Mouse (Mus musculus) granulocyte monocyte progenitor cell, adult 5-6 weeks (primary cell): ENCODE data around the gene Dcpp3. TPM values are rescaled to one million over a fixed set of nuclear protein-coding genes. Genes with fewer than 3 reads are reported as not detected.
"Not testable (repeated sequence)": the region's sequence is repeated elsewhere in the genome, so short reads cannot be mapped to it uniquely, and the experiment has no call there.

Source experiments
- ATAC-seq: replicated peaks from 2 replicates; pipeline ENCODE4 v1.8.0; 2016; ENCODE audit warnings: mild to moderate bottlenecking, moderate TSS enrichment, inconsistent platforms; ENCODE audit not compliant: poor library complexity, severe bottlenecking
- total RNA-seq, 2 experiments: library from RNA; stranded (forward) in 1 of 2; stranded (reverse) in 1 of 2; fragments of 200-712, 200-1000 nt in 1 of 2; fragments of >200 nt in 1 of 2; fragmentation: Nextera tagmentation in 1 of 2; gene quantifications; 2 replicates each; pipeline ENCODE4 v1.2.3; 2014 to 2017

Dcpp3 gene
- not detected in 2 replicates for total RNA-seq (2014; fragmentation: Nextera tagmentation)
- not detected in 2 replicates for total RNA-seq (2017)

DNA sequence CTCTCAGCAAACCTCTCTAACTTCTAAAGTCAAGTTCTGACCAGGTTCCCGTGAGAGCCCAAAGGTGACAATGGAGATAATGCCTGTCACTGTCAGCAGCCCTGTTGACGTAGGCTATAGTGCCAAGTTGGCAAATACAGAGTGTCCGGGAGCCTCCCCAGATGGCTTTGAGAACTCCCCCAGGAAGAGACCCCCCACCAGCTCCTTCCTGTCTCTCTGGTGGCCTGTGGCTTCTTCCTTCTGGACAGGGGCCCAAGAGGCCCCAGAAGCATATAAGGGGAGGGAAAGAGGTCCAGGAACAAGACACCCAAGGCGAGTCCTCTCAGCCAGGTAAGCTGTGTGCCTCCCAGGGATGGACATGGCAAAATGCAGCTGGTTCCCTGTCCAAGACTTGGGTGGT, at the start of gene Dcpp3:
Gene Dcpp3, plus strand, starts transcription at position 301 of the 400 bp plus-strand sequence.
- not testable (repeated sequence) for ATAC-seq

DNA sequence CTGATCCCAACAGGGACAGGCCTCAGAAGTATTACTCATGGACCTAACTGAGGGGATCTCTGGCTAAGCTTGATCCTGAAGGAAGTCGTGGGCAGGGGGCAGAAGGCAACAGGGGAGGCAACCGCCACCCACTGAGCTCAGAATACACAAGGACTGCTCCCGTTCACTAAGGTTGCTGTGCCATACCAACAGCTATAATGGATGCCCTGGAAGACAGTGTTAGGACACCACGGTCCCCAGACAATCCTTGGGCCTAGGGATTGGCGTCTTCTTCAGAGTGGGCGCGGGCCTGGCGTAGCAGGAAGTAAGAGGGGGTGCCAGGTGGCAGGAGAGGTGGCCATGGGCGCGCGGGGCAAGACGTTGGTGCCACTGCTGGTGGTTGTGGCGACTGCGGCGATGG, 49.5 kb upstream of the Dcpp3 start, which contains the start of gene Prss21:
Gene Prss21, plus strand, starts transcription at position 301 of the 400 bp plus-strand sequence.
- 0 out of 2 replicates have a peak, but pooled peaks have one; percentile 3 for ATAC-seq

DNA sequence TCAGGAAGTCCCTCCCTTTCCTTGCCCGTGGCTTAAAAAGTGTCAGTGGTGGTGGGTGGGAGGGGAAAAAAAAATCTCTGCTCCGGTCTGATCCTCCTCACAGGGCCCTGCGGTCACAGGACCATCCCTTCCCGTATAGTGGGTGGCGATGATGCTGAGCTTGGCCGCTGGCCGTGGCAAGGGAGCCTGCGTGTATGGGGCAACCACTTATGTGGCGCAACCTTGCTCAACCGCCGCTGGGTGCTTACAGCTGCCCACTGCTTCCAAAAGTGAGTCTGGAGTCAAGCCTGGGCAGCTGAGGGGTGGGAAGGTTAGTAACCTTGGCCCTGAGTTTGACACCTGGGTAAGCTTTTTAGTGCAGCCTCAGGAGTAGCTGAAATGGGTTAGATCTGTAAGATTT, 48.7 kb upstream of the Dcpp3 start:
- ATAC-seq, result peak; percentile 99

DNA sequence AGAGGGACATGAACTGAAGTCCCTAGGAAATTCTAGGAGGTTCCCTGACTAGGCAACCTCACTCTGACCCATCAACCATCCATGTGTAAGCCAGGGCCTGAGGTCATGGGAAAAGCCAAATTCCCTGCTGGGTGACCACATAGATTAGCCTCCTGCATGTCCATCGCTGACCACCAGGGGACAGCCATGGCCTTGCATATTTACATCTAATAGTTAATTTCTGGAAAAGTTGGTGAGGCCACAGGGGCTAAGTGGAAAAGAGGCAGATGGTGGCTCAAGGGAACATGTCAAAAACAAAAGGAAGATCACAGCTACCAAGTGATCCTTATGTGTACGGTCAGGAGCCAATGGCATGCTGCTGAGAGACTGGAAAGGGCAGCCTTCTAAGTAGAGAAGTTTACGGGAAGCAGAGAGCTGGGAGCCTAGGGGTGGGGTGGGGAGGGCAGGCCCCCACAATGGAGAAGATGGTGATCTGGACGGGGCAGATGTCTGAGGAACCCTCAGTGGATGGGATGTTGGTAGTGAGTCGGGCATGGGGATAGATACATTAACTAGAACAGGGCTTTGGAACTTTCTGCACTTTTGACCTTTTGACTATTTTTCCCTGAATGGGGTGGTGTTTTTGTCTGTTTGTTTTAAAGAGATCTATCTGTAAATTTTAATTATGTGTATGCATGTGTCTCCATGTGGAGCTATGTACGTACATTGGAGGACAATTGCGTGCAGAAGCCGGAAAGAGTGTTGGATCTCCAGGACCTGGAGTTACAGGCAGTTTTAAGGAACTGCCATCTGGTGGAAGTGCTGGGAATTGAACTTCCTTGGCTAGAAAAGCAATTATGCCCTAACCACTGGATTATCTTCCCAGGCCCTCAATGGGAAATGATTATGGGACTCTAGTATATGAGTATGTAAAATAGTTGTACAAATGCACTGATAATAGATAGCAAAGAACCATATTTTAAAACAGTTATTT, 43.1 kb upstream of the Dcpp3 start:
- peak; percentile 72 for ATAC-seq

DNA sequence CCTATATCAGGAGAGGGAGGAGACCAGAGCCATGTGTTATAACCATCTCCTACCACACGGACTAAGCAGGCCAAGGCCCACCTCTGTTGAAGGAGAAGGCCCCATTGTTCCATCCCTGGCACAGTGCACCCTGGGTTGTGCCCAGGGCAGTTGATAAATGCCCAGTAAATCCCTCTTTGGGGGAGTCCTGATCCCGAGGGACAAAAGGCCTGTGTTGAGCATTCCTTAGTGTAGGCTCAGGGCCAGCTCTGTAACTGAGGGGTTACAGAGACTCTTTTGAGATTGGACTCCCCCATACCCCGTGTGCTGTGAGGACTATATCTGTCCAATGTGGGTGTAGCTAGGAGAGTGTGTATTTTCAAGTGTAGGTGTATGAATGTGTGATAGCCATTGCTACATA, 40.5 kb upstream of the Dcpp3 start:
- ATAC-seq, result no peak

DNA sequence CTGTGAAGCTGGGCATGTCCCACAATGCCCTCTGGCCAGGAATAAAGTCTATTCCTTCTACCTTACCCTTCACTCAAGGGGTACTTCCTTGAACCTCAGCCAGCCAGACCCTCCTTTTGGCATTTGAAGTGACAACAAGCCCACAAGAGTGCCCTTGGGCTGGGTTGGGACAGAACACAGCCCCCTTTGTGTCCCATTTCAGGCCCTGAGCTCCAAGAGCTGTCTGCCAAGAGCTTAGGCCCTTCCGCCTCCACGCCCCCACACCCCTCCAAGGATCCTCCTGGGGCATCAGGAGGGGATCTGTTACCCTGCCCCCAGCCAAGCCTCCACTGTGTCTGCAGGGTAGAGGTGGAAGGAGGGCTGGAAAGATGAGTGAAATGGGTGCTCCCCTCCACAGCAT, 40.1 kb upstream of the Dcpp3 start:
- no peak for ATAC-seq

DNA sequence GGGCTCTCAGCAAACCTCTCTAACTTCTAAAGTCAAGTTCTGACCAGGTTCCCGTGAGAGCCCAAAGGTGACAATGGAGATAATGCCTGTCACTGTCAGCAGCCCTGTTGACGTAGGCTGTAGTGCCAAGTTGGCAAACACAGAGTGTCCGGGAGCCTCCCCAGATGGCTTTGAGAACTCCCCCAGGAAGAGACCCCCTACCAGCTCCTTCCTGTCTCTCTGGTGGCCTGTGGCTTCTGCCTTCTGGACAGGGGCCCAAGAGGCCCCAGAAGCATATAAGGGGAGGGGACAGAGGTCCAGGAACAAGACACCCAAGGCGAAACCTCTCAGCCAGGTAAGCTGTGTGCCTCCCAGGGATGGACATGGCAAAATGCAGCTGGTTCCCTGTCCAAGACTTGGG, 36.7 kb upstream of the Dcpp3 start, which contains the start of the genes Dcpp1 and Dcpp2:
Gene Dcpp1, plus strand, starts transcription at position 301 of the 400 bp plus-strand sequence.
Gene Dcpp2, plus strand, starts transcription at position 305 of the 400 bp plus-strand sequence.
- ATAC-seq, result not testable (repeated sequence)

- peak; percentile 98 for ATAC-seq
Measured at GRCm38 (mm10) chr17:23924531-23925007, 7.3 kb downstream of the Dcpp3 start.

DNA sequence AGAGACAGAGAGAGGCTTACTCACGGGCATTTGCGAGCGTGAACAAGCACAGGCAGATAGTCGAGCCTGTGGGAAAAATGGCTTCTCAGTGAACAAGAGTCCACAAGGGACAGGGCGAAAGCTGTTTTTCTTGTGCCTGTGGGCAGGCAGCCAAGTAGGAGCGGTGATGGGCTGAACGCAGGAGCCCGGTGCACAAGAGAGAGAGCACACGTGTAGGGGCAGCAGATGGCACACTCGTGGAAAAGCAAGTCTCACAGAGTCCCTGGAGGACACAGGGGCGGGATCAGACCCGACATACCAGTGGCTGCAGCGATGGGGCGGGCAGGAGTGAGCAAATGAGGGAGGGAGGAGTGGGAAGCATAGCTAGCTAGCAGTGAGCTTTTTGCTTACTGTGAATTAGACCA, 7.8 kb downstream of the Dcpp3 start:
- peak; percentile 46 for ATAC-seq

DNA sequence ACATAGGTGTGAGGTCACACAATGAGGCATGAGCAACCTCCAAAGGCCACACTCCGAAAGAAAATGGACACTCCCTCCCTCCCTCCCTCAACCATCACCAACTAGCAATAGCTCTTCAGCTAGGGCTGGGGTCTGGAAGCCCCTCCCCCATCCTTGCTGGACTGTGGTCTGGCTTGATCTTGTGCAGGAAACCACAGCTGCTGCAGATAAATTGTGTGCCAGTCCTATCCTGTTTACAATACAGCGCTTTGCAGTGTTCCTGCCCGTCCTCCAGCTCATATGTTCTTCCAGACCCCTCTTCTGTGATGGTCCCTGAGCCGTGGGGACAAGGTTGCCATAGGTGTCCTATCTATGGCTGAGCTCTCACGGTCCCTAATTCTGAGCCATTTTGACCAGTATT, 13.9 kb downstream of the Dcpp3 start:
- ATAC-seq, result no peak

DNA sequence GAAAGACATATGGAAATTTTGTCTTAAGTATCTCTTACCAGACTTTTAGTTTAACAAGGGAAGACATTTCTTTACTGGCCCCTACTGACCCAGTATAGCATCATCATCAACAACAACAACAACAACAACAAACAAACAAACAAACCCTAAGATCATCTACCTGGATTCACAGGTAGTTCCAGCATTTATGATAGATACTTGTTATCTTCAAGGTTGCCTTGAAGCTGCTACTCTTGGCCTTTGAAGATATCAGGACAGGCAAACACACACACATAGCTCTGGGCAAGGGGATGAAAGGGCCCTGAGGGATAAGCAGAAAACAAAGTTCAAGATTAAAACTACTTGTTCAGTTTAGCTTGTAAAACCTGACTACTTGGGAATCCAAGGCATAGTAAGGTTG, 24.1 kb downstream of the Dcpp3 start, which contains the start of gene Sbp:
Gene Sbp, plus strand, starts transcription at position 301 of the 400 bp plus-strand sequence.
- ATAC-seq, result no peak

DNA sequence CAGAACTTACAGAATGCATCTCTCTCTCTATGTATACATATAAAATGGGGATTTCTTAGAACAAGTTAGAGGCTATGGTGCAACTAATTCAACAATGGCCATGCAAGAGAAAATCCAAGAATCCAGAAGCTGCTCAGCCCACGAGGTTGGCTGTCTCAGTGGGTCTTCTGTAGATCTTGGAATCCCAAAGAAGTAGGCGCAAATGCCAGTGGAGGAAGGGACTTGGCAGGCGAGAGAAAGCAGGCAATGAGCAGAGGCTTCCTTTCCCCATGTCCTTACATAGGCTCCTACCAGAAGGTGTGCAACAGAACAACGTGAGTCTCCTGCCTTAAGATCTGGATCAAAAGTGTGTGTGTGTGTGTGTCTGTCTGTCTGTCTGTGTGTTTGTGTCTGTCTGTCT, 30.2 kb downstream of the Dcpp3 start:
- not testable (repeated sequence) for ATAC-seq

DNA sequence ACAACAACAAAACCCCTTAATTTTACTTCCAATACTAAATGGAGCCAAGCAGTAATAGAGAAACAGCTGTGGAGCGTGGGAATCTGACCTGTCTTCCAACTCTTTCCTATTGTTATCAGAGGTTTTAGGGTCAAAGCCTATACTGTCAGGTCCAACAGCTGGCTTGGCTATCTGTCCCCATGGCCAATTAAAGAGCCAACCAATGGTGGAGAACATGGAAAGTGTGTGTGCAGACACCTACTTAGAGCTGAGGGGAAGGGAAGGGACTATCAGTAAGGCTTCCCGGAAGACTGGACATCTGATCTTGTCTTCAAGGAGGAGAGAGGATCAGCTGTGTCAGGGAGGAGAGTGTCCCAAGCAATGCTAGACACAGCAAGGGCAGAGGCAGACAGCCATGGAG, 31.8 kb downstream of the Dcpp3 start:
- no peak for ATAC-seq

DNA sequence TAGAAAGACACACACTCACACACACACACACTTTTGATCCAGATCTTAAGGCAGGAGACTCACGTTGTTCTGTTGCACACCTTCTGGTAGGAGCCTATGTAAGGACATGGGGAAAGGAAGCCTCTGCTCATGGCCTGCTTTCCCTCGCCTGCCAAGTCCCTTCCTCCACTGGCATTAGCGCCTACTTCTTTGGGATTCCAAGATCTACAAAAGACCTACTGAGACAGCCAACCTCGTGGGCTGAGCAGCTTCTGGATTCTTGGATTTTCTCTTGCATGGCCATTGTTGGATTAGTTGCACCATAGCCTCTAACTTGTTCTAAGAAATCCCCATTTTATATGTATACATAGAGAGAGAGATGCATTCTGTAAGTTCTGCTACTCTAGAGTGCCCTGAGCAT, 33.6 kb downstream of the Dcpp3 start:
- ATAC-seq, result not testable (repeated sequence)

DNA sequence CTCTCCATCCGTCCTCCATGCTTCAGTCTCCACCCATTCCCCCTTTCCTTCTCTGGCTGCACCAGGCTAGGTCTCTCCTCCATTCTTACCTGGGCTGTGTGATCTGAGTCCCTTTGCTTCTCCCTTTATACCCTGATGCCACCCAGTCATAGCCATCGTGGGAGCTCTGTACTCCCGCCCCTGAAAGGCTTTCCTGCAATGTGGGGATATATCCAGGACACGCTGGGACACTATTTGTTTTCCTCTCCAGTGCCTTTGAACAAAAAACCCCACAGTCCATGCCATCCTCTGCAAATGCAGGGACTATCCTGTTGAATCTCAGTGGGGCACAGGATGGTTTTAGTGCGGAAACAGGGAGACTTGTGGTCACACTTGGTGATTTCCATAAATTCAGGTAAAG, 37.9 kb downstream of the Dcpp3 start, which contains the start of gene Sbpl:
Gene Sbpl, minus strand, starts transcription at position 101 of the 400 bp plus-strand sequence.
- no peak for ATAC-seq

- peak; percentile 92 for ATAC-seq
Measured at GRCm38 (mm10) chr17:23960084-23960738, 43.0 kb downstream of the Dcpp3 start.

- peak; percentile 31; the same call in 1 of the 2 replicates for ATAC-seq
Measured at GRCm38 (mm10) chr17:23961573-23962122, 44.4 kb downstream of the Dcpp3 start.

GRCm38 (mm10) chr17:23965805-23966425, 48.7 kb downstream of the Dcpp3 start:
- ATAC-seq, result no peak

DNA sequence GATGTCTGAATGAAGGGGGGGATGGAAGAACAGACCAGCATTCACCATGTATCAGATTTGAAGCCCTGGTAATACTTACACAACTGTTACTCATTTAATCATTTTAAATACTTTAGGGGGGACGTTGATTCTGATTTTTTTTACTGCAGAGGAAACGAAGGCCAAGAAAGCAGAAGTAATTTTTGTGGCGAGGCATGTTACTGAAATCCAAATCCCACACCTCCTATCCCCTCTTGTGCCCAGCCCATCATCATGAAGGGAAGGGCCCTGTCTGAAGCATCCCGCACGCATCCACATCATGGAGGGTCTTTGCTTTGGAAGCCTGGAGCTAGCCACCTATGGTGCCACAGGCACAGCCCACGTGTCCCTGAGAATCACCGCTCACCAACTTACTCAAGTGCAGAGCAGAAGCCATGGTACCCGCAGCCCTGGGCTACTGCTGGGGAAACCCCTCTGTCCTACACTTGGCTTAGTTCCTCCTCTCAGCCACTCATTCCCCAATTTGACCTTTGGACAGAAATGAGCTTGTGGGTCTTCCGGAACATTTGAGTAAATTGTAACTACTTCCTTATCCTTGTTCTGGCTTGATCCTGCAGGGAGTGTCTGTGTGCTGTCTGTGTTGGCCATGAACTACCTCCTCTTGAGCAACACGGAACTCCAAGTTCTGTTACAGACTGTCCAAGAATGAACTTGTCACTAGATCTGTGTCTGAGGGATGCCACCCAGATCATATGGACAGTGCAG, 49.6 kb downstream of the Dcpp3 start:
- ATAC-seq, result peak; percentile 83
